Mouse (Mus musculus): ENCODE data around the gene Gigyf2. TPM values are rescaled to one million over a fixed set of nuclear protein-coding genes. Genes with fewer than 3 reads are reported as not detected.

The Gigyf2 gene
- total and polyA plus RNA-seq, 3 experiments, result 27.1 to 70.6 TPM; not detected in 1

- no peak overlapping the region for H3K9ac ChIP-seq (ENCODE audit: control insufficient read depth, low read depth, low read length, poor library complexity, severe bottlenecking)
- TF ChIP-seq POLR2AphosphoS2 (IDR thresholded peaks at IDR 0.05; ENCODE audit: low read length) (no peak), CHD2 (IDR thresholded peaks at IDR 0.05; ENCODE audit: low read length) (no peak), USF1 (IDR thresholded peaks at IDR 0.05; ENCODE audit: low read depth, low read length) (no peak), HCFC1 (IDR thresholded peaks at IDR 0.05; ENCODE audit: low read depth, low read length) (no peak), POLR2AphosphoS5 (IDR thresholded peaks at IDR 0.05; ENCODE audit: borderline replicate concordance, low read depth, low read length) (no peak), TBP (IDR thresholded peaks at IDR 0.05; ENCODE audit: low read depth, low read length) (no peak), SMC3 (IDR thresholded peaks at IDR 0.05; ENCODE audit: low read depth, low read length) (no peak), TCF12 (IDR thresholded peaks at IDR 0.05; ENCODE audit: low read depth, low read length) (no peak), UBTF (IDR thresholded peaks at IDR 0.05; ENCODE audit: borderline replicate concordance, insufficient read depth, low read depth, low read length) (no peak), ZMIZ1 (IDR thresholded peaks at IDR 0.05; ENCODE audit: low read depth, low read length) (no peak), ZKSCAN1 (IDR thresholded peaks at IDR 0.05; ENCODE audit: low read depth, low read length) (no peak), GABPA (IDR thresholded peaks at IDR 0.05; ENCODE audit: low read depth, low read length) (no peak), RCOR1 (IDR thresholded peaks at IDR 0.05; ENCODE audit: low read depth, low read length) (no peak), BHLHE40 (IDR thresholded peaks at IDR 0.05; ENCODE audit: borderline replicate concordance, low read depth, low read length) (no peak), NRF1 (IDR thresholded peaks at IDR 0.05; ENCODE audit: insufficient read depth, low read depth, low read length, poor library complexity, severe bottlenecking) (no peak), ETS1 (IDR thresholded peaks at IDR 0.05; ENCODE audit: low read depth, low read length) (no peak), ZNF384 (IDR thresholded peaks at IDR 0.05; ENCODE audit: low read depth, low read length) (no peak), CTCF (IDR thresholded peaks at IDR 0.05 in 2 of 3, conservative IDR thresholded peaks at IDR 0.05 in 1 of 3; ENCODE audit: control insufficient read depth in 1 of 3, insufficient read depth in 1 of 3, low read depth in 2 of 3, low read length in 3 of 3, poor library complexity in 1 of 3, severe bottlenecking in 1 of 3) (no peak)
- no peaks in the 10 kb centered on the region for H3K4me1 ChIP-seq (ENCODE audit: control insufficient read depth in 1 of 2, insufficient read depth in 2 of 2, low read length in 2 of 2)
- H3K79me2 ChIP-seq (ENCODE audit: control insufficient read depth, insufficient read depth, low read length, poor library complexity), result no peaks in the 10 kb centered on the region
- no peaks in the 10 kb centered on the region for H3K9me3 ChIP-seq (replicated peaks; ENCODE audit: insufficient read depth, low read length)
- H3K27me3 ChIP-seq (ENCODE audit: control insufficient read depth in 1 of 2, insufficient read depth in 2 of 2, low read length in 2 of 2), result peaks cover 8 to 9% of the 10 kb centered on the region in 2 experiments
- H3K36me3 ChIP-seq (ENCODE audit: control insufficient read depth in 1 of 2, insufficient read depth in 2 of 2, low read length in 2 of 2), result no peaks in the 10 kb centered on the region
- no peak for DNase-seq (ENCODE audit: low read depth, low spot score)
- no peak overlapping the region for H3K4me3 ChIP-seq (ENCODE audit: control insufficient read depth in 1 of 2, insufficient read depth in 1 of 2, low read depth in 2 of 2, low read length in 2 of 2)
- H3K27ac ChIP-seq (ENCODE audit: control insufficient read depth, low read depth, low read length), result no peak overlapping the region
Observed at GRCm38 (mm10) chr1:87493542-87493941, 166.7 kb downstream of the Gigyf2 start.

Other genes with a start within 250 kb of the Gigyf2 start
- not detected in 2 replicates for gene Alppl2, start 237.1 kb upstream of the Gigyf2 start, total RNA-seq (2012; rRNA removed)
- gene Alppl2, start 237.1 kb upstream of the Gigyf2 start, polyA plus RNA-seq (2012; ENCODE audit: insufficient read depth in 1 of 2, insufficient read length in 2 of 2, low read depth in 1 of 2, low replicate concordance in 2 of 2, missing spikeins in 1 of 2), result not detected
- not detected in 2 replicates for gene Alpi, start 225.4 kb upstream of the Gigyf2 start, total RNA-seq (2012; rRNA removed)
- gene Alpi, start 225.4 kb upstream of the Gigyf2 start, polyA plus RNA-seq (2012; ENCODE audit: insufficient read depth in 1 of 2, insufficient read length in 2 of 2, low read depth in 1 of 2, low replicate concordance in 2 of 2, missing spikeins in 1 of 2), result not detected
- not detected in 2 replicates for gene Akp3, start 202.0 kb upstream of the Gigyf2 start, total RNA-seq (2012; rRNA removed)
- gene Akp3, start 202.0 kb upstream of the Gigyf2 start, polyA plus RNA-seq (2012; ENCODE audit: insufficient read depth in 1 of 2, insufficient read length in 2 of 2, low read depth in 1 of 2, low replicate concordance in 2 of 2, missing spikeins in 1 of 2), result under 1 TPM in 1 of 2 experiments, not detected in 1; 0.04 TPM
- gene Ecel1, start 170.5 kb upstream of the Gigyf2 start, total RNA-seq (2012; rRNA removed), result 0.73 and 2.1 TPM in 2 replicates
- gene Ecel1, start 170.5 kb upstream of the Gigyf2 start, polyA plus RNA-seq (2012; ENCODE audit: insufficient read depth in 1 of 2, insufficient read length in 2 of 2, low read depth in 1 of 2, low replicate concordance in 2 of 2, missing spikeins in 1 of 2), result 1 to 10 TPM in 1 of 2 experiments, not detected in 1; 4.8 TPM
- gene Prss56, start 143.7 kb upstream of the Gigyf2 start, total RNA-seq (2012; rRNA removed), result 0.08 TPM in 1 of 2 replicates, not detected in the other
- not detected for gene Prss56, start 143.7 kb upstream of the Gigyf2 start, polyA plus RNA-seq (2012; ENCODE audit: insufficient read depth in 1 of 2, insufficient read length in 2 of 2, low read depth in 1 of 2, low replicate concordance in 2 of 2, missing spikeins in 1 of 2)
- gene Chrnd, start 136.4 kb upstream of the Gigyf2 start, total RNA-seq (2012; rRNA removed), result not detected in 2 replicates
- not detected for gene Chrnd, start 136.4 kb upstream of the Gigyf2 start, polyA plus RNA-seq (2012; ENCODE audit: insufficient read depth in 1 of 2, insufficient read length in 2 of 2, low read depth in 1 of 2, low replicate concordance in 2 of 2, missing spikeins in 1 of 2)
- not detected in 2 replicates for gene Chrng, start 122.3 kb upstream of the Gigyf2 start, total RNA-seq (2012; rRNA removed)
- gene Chrng, start 122.3 kb upstream of the Gigyf2 start, polyA plus RNA-seq (2012; ENCODE audit: insufficient read depth in 1 of 2, insufficient read length in 2 of 2, low read depth in 1 of 2, low replicate concordance in 2 of 2, missing spikeins in 1 of 2), result not detected
- gene Eif4e2, start 113.1 kb upstream of the Gigyf2 start, total RNA-seq (2012; rRNA removed), result 165 and 171 TPM in 2 replicates
- 100 to 1,000 TPM; 132 to 220 TPM for gene Eif4e2, start 113.1 kb upstream of the Gigyf2 start, polyA plus RNA-seq (2012; ENCODE audit: insufficient read depth in 1 of 2, insufficient read length in 2 of 2, low read depth in 1 of 2, low replicate concordance in 2 of 2, missing spikeins in 1 of 2)
- gene Efhd1, start 62.6 kb upstream of the Gigyf2 start, total RNA-seq (2012; rRNA removed), result not detected in 2 replicates
- gene Efhd1, start 62.6 kb upstream of the Gigyf2 start, polyA plus RNA-seq (2012; ENCODE audit: insufficient read depth in 1 of 2, insufficient read length in 2 of 2, low read depth in 1 of 2, low replicate concordance in 2 of 2, missing spikeins in 1 of 2), result under 1 TPM in 1 of 2 experiments, not detected in 1; 0.15 TPM
- 0.16 and 0.23 TPM in 2 replicates for gene Kcnj13, start 67.7 kb downstream of the Gigyf2 start, total RNA-seq (2012; rRNA removed)
- under 1 TPM in 1 of 2 experiments, not detected in 1; 0.10 TPM for gene Kcnj13, start 67.7 kb downstream of the Gigyf2 start, polyA plus RNA-seq (2012; ENCODE audit: insufficient read depth in 1 of 2, insufficient read length in 2 of 2, low read depth in 1 of 2, low replicate concordance in 2 of 2, missing spikeins in 1 of 2)
- gene Snorc, start 143.3 kb downstream of the Gigyf2 start, total RNA-seq (2012; rRNA removed), result not detected in 2 replicates
- gene Snorc, start 143.3 kb downstream of the Gigyf2 start, polyA plus RNA-seq (2012; ENCODE audit: insufficient read depth in 1 of 2, insufficient read length in 2 of 2, low read depth in 1 of 2, low replicate concordance in 2 of 2, missing spikeins in 1 of 2), result not detected
- gene Neu2, start 182.9 kb downstream of the Gigyf2 start, total RNA-seq (2012; rRNA removed), result not detected in 2 replicates
- gene Neu2, start 182.9 kb downstream of the Gigyf2 start, polyA plus RNA-seq (2012; ENCODE audit: insufficient read depth in 1 of 2, insufficient read length in 2 of 2, low read depth in 1 of 2, low replicate concordance in 2 of 2, missing spikeins in 1 of 2), result not detected
- gene Ngef, start 246.9 kb downstream of the Gigyf2 start, total RNA-seq (2012; rRNA removed), result not detected in 2 replicates
- not detected for gene Ngef, start 246.9 kb downstream of the Gigyf2 start, polyA plus RNA-seq (2012; ENCODE audit: insufficient read depth in 1 of 2, insufficient read length in 2 of 2, low read depth in 1 of 2, low replicate concordance in 2 of 2, missing spikeins in 1 of 2)

Data from MEL (cell line).